Mouse (Mus musculus): ENCODE measurements around the gene Hipk1. TPM values are rescaled to one million over a fixed set of nuclear protein-coding genes. Genes with fewer than 3 reads are reported as not detected.
"Not testable (repeated sequence)": the region's sequence is repeated elsewhere in the genome, so short reads cannot be mapped to it uniquely, and the experiment has no call there.

Gene Hipk1
- total RNA-seq, 2 experiments from 2014 or later = 69.2 to 98.1 TPM

DNA sequence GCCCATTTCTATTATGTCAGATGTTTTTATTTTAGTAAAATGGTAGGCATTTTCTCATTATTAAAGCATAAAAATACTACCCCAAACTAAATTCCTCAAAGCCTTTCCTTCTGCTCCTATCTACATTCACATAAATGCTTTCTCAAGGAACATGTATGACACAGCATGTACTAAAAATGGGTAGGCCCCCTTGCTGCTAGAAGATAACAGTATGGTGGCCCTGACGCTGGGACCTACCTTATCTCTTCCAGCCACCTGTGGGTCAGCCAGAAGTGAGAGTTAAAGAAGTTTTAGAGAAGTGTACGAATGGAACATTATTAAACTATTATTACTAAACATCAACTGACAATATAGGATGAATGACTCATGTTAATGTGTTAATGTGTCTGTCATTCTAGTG is 8.1 kb upstream of the Hipk1 start:
- ATAC-seq (replicated peaks; ENCODE audit: low FRiP score, low TSS enrichment, poor library complexity, severe bottlenecking) = peak; percentile 90

DNA sequence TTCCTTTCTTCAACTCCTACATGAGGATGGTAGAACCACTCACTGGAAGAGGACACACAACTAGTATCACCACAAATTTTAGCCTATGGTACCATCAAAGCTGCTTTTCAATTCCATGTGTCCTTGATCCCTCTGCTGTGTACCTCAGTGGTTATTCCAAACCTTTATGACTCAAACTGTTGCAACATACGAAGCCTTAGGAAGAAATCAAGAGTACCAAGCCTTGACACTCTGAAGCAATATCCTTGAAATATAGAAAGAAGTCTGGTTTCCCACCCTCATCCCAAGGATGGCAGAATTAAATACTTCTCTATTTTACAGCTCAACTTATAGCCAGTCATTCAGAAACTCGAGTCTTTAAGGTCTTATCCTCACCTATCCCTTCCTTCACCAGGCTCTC is 5.0 kb upstream of the Hipk1 start:
- no peak for ATAC-seq (replicated peaks; ENCODE audit: low FRiP score, low TSS enrichment, poor library complexity, severe bottlenecking)

DNA sequence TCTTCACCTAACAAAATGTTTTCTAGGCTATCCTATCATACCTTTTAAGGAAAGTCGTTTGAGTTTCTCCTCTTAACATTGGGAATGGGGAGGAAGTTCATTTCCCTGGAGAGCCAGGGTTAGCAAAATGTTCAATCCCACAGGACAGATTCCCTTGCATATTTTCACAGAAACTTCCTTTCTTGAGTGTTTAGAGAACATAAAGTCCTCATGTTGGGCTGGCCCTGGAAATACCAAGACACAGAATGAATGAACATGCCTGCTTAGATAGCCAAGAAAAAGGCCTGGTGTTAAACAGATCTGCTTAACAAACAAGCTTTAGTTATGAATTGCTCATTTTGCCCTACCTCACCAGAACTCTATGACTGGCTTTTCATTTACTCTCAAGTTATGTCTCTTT is 1.2 kb upstream of the Hipk1 start:
- no peak for ATAC-seq (replicated peaks; ENCODE audit: low FRiP score, low TSS enrichment, poor library complexity, severe bottlenecking)

DNA sequence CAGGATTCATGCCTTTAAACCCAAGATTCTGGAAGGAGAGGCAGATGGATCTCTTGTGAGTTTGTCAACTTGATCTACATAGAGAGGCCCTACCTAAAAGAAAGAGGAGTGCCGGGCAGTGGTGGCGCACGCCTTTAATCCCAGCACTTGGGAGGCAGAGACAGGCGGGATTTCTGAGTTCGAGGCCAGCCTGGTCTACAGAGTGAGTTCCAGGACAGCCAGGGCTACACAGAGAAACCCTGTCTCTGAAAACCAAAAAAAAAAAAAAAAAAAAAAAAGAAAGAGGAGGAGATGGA is 696 bp upstream of the Hipk1 start:
- ATAC-seq (replicated peaks; ENCODE audit: low FRiP score, low TSS enrichment, poor library complexity, severe bottlenecking) = not testable (repeated sequence)

DNA sequence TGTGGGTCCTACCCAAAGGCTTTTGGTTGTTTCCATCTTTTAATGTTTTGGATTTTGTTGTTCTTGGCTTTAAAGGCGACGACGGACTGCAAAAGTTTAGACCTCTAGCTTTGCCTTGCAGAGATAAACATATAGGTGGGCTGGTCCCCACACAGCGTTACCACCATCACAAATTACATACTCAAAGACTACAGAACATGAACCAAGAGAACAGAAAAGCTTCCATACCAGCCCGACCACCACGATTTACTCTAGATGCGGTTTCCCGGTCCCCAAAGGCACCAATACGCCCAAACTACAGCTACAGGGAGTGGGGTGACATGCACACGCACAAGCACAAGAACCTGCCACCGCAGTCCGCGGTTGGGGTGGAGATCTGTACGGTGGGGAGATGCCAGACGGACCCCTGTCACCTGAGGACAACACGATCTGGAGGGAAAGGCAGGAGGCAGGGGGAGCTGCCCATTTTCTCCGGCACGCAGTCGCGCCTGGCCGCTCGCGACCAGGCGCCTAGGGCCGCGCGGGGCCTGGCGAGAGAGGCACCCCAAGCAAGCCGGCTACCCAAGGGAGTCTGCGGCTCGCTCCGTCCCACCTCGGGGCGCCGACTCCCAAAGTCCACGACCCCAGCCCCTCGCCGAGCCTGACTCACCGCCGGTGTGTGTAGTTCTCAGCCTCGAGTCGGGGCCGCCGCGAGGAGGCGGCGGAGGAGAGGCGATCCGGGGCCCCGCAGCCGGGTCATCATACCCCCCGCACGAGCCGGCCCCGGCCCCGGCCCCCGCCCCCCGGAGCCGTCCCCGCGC is 817 bp downstream of the Hipk1 start:
- ATAC-seq (replicated peaks; ENCODE audit: low FRiP score, low TSS enrichment, poor library complexity, severe bottlenecking) = peak; percentile 33

DNA sequence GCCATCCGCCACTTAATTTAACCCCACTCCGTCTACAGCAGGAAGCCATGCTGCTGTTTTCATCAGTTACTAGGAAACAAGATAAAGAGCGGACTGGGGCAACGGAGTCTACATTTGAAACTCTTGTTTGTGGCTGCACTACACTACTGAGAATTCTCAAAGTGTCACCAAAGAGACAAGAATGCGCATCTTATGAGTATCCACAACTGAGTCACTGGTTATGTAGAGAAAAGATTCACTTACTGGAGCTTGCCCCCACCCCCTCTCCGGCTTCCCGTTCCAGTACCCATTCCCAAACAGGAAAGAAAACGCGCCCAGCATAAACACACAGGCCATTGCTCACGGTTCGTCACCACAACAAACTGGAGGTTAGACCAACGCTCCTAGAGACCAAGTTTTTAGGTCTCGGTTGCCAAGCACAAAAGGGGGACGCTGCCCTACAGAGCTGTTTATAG is 1.4 kb downstream of the Hipk1 start:
- ATAC-seq (replicated peaks; ENCODE audit: low FRiP score, low TSS enrichment, poor library complexity, severe bottlenecking) = peak; percentile 39

DNA sequence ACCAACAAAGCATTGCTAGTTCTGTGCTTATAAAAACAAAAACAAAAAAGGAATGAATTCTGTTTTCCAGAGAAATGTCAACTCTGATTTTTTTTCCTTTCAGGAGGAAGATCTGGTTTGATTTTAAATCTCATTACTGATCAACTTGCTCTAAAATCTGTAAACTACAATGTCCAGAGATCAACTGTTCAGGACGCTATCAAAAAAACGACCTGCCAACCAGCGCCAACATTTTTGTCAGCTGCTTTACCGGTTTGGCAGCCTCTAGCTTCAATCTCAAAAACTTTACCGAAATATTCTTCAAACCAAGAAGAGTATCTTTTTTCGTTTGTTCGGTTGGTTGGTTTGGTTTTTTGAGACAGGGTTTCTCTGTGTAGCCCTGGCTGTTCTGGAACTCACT is 2.3 kb downstream of the Hipk1 start:
- ATAC-seq (replicated peaks; ENCODE audit: low FRiP score, low TSS enrichment, poor library complexity, severe bottlenecking) = no peak

DNA sequence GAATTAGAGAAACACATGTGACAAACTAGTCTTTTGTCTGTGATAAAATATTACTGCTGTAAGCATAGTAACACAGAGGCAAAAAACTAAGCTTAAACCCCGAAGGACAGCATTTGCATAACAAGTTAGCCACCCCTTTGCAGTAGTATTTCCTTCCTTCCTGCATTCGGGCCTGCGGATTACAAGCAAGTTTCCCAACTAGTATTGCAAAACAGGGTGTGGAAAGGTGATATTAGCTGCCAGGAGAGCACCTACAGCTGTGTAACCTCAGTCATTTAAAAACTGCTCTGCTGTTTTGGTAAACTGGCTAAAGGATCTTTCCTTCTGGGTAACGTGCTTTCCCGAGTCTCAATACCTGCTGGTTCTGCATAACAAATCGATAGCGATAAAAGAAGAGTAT is 4.1 kb downstream of the Hipk1 start:
- ATAC-seq (replicated peaks; ENCODE audit: low FRiP score, low TSS enrichment, poor library complexity, severe bottlenecking) = no peak

DNA sequence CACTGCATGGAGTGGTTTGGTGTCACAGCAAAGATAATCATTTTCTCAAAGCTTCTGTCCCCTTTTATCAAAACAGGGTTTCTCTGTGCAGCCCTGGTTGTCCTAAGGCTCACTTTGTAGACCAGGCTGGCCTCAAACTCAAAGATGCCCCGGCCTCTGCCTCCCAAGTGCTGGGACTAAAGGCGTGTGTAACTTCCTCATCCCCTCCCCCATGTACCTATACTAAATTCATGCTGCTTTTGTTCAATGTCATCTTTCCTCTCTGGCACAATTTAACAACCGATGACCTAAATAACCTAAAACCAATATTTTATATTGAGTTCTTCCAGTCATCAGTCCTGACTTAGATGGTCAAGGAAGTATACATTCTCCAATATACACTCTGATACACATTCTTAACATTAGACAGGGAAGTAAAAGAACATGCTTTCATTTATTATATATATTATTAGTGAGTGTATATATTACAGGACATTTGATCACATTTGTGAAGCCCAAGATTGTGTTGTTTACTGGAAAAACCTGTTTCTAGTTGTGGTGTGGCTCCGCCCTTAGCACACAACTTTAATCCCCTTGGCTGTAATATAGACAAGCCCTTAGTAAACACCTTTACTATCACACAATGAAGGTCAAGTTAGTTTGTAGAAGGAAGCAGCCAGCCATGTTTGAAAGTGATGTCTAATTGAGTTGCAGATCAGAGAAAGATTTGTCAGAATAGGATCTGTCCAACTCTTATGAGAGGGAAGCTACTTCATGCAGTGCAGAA is 8.3 kb downstream of the Hipk1 start:
- ATAC-seq (replicated peaks; ENCODE audit: low FRiP score, low TSS enrichment, poor library complexity, severe bottlenecking) = no peak

DNA sequence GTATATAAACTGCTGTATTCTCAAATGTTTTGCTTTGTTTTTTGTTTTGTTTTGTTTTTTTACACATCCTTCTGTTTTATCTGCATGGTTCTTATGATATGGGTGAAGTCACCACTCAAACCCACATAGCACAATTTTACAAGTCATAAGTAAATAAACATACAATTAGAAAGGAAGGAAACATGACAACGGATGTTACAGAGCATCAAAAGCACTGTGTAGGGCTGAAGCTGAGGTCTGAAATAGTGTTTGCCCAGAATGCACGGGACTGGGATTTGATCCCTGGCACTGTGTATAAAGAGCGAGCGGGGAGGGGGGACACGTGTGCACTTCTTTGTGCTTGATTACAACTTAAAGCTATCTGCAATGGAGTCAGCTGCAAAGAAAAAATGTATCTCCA is 10.6 kb downstream of the Hipk1 start:
- ATAC-seq (replicated peaks; ENCODE audit: low FRiP score, low TSS enrichment, poor library complexity, severe bottlenecking) = no peak

DNA sequence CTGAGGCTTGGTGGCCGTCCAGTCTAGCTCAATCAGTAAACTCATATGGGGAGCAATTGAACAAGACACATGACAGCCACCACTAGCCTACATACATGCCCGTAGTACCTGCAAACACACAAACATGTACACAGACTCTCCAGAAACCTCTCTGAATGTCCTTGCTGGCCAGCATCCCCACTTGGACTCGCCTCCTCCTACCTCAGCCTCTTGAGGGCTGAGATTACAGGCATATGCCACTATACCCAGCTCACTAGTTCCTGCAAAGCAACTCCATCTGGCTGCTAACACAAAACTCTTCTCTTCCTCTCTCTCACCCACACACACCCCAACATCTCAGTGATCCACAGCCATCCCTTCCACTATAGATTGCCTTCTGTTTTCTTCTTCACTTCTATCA is 11.1 kb downstream of the Hipk1 start:
- peak; percentile 23; the same call in 1 of the 2 replicates for ATAC-seq (replicated peaks; ENCODE audit: low FRiP score, low TSS enrichment, poor library complexity, severe bottlenecking)

DNA sequence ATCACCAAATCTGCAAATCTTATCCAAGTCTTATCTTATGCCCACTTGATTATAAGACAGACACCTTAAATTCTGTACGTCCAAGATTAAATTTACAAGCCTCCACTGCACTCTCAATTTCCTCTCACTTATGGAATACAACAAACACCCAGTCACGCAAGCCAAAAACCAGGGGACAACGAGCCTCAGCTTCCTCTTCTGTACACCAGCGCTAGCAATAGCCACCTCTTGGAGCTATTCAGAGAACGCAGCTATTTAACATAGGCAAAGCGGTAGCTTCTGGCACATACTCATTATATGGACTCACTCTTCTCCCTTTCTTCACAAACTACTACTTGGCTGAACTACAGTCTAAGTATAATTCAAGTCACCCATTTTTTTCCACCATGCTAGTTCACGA is 12.2 kb downstream of the Hipk1 start:
- no peak for ATAC-seq (replicated peaks; ENCODE audit: low FRiP score, low TSS enrichment, poor library complexity, severe bottlenecking)

DNA sequence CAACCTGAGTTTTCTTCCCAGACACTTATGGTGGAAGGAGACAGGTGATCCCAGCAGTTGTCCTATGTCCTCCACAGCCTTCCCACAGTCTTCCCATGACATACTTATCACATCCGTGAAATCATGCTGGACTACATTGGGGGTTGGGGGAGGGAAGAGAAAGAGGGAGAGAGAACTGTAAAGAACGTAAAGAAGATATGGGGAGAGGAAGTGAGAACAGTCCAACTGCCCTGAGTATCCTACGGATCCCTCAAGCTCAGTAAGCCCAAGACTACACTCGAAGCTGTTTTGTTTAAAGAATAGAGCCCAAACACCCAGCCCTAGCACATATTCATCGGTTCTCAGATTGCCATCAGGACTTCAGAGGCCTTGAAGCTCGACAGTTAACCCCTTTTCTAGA is 12.7 kb downstream of the Hipk1 start:
- no peak for ATAC-seq (replicated peaks; ENCODE audit: low FRiP score, low TSS enrichment, poor library complexity, severe bottlenecking)

DNA sequence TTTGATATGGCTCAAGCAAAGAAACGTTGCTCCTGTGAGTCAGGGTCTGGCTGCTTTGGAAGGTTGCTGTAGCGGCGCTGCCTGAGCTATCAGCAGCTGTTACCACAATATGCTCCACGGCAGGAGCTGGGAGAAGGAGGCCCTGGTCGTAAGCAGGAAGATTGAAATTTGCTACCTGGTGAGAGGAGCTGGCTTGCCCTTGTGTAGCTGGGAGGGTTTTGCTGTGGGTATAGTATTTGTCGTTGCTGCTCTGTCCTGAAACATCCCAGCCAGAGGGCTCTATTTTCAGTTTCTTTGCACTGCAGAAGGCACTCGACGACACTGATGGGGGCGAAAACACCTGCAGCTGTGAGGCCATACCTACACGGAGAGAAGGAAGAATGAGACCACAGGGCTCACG is 13.4 kb downstream of the Hipk1 start:
- no peak for ATAC-seq (replicated peaks; ENCODE audit: low FRiP score, low TSS enrichment, poor library complexity, severe bottlenecking)

DNA sequence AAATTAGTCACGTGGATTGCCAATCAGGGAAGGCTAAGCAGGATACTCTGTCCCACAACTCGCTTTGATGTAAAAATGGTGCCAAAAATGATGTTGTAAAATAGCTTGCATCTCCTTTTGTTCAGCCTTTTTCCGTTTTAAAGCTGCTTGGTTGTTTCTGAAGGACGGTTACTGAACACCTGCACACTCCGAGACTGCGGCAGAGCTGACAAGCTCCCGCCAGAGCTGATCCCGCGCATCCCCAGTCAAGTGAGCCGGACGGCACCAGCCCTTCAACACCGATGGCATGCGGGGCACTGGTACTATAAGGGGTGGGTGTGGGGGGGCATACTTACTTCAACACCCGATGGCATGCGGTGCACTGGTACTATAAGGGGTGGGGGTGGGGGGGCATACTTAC is 17.4 kb downstream of the Hipk1 start:
- ATAC-seq (replicated peaks; ENCODE audit: low FRiP score, low TSS enrichment, poor library complexity, severe bottlenecking) = no peak

DNA sequence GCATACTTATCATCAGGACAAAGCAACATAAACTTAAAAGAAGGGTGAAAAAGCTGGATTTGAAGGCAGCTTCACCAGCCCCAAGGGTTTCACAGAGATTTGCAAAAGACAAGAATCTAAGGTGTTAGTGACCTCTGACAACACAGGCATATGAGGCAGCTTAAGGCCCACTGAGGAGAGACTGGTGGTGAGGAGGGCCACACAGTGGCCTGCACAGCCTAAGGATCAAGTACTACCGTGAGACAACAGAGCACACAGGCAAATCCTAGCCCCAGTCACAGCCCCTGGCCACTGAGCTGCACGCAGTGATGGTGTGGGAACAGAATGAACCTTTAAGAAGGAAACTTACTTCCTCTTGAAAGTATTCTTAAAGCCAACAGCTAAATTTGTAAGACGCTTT is 17.9 kb downstream of the Hipk1 start:
- ATAC-seq (replicated peaks; ENCODE audit: low FRiP score, low TSS enrichment, poor library complexity, severe bottlenecking) = 0 out of 2 replicates have a peak, but pooled peaks have one; percentile 35

DNA sequence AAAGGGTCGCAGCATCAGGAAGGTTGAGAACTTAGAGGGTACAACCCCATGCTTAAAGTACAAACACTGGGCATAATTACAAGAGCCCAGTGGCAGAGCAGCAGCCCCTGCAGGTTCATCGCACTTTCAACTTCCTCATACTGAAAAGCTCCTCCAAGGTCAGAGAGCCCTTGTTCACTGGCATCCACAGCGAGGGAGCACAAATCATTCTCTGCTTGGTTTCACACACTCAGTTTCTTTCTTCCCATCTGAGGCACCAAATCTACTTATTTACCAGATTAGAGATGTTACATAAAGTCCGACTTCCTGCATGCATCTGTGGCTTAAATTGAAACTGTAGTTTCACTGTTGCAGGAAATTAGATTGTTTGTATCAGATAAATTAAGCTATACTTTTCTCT is 18.5 kb downstream of the Hipk1 start:
- 0 out of 2 replicates have a peak, but pooled peaks have one; percentile 17 for ATAC-seq (replicated peaks; ENCODE audit: low FRiP score, low TSS enrichment, poor library complexity, severe bottlenecking)

DNA sequence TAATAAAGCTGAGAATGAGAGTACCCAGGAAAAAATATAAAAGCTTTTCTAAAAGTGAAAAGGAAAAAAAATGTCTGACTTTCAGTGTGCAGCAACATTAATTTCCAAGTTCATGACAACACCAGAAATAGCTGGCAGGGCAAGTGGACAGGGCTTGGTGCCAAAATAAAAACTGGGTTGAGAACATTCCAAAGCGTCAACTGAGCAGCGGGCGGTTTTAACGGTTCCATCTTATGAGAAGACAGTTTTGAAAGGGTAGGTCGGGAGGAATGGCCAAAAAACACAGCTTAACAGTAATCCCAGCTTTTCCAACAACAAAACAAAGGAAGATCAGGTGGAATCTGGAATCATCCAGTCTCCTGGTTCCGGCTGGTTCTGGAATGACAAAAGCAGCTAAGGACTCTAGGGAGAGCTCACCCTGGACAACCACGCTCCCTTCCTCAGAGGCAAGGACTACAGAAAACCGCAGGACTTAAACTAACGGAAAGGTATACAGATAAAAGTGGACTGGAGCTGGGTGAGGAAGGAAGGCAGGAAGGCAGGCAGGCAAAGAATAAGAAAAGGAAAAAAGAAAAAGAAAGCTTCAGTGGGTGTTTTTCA is 19.7 kb downstream of the Hipk1 start:
- ATAC-seq (replicated peaks; ENCODE audit: low FRiP score, low TSS enrichment, poor library complexity, severe bottlenecking) = peak; percentile 62; the same call in 1 of the 2 replicates

DNA sequence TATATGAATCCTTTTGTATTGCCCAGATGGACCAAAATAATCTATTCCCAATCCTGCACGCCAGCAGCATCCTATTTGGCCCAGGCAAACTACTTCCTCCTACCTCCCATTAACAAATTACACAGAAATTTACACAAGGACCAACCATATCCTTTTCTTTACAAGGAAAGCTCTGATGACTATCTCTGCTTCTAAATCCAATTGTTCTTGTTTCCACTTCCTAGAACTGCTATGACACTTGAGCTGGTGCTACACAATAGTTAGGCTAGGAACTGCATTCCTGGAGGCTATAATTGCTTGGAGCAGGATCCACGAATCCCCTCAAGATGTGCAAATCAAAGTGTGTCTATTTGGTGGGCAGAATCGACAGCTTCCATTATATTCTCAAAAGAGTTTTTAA is 24.6 kb downstream of the Hipk1 start:
- ATAC-seq (replicated peaks; ENCODE audit: low FRiP score, low TSS enrichment, poor library complexity, severe bottlenecking) = no peak

DNA sequence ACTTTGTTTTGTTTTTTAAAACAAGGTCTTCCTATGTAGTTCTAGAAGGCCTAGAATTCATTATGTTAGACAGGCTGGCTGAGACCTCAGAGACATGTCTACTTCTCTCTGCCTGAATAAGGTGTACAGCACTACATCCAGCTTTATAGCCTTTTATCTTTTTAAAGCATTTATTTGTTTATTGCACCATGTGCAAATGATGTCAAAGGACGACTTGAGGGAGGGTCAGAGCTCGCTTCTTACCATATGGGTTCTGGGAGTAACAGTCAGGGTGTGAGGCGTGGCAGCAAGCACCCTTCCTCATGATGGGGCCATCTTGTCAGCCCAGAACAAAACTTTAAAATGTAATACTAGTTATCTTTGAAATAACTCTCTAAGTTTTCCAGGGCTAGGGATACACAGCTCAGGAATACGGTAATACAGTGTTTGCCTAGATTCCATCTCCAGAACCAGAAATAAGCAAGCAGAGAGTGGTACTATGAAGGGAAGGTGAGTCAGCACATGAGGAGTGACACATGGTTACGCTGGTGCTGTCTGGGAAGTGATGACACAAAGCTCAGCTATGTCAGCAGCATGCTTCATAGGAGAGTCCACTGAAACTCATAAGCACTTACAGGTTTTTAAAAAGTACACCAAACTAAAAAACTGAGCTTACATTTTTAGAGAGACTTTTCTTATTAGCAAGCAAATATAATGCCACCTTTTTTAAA is 31.9 kb downstream of the Hipk1 start:
- ATAC-seq (replicated peaks; ENCODE audit: low FRiP score, low TSS enrichment, poor library complexity, severe bottlenecking) = no peak
